Comparison of ENCODE assay signal across 9 mouse cellular contexts in genomic region chr7:132600026-132600425, GRCm38 (mm10). TPM values are rescaled to one million over a fixed set of nuclear protein-coding genes. Genes with fewer than 3 reads are reported as not detected.
DNase-seq lines count a peak whose midpoint lies in the region; ATAC-seq and TF ChIP-seq lines count a peak whose summit lies in the region.
"Had no signal": no experiment of that assay in that cellular context is flagged by ENCODE, and none has a peak within 500 bp of the region (broad histone marks: within the 10 kb centered on the region; RNA-seq: fewer than 3 reads in every experiment).

No protein-coding gene starts in this region.

- no peak for TF ChIP-seq CTCF in ES-Bruce4 (IDR thresholded peaks at IDR 0.05; ENCODE audit: low read depth, low read length)

- intact Hi-C loops in heart, postnatal 14 days (cut with DNase I): no loop called here
- intact Hi-C loops in left cerebral cortex, postnatal 14 days (cut with DNase I): no loop called here
- intact Hi-C loops in gastrocnemius, postnatal 36 days (cut with DNase I): no loop called here

- 2% methylated on average over 9 of the region's 9 CpGs for WGBS in heart, embryonic 12.5 days
- 0% methylated on average over 9 of the region's 9 CpGs for WGBS in hindbrain, embryonic 10.5 days
- under 1% methylated on average over 9 of the region's 9 CpGs for WGBS in midbrain, embryonic 10.5 days

- peak overlapping the region; percentile 96 for H3K4me2 ChIP-seq in heart, embryonic 12.5 days

- no peak for TF ChIP-seq EP300 in ES-Bruce4 (IDR thresholded peaks at IDR 0.05; ENCODE audit: insufficient read depth, low read depth, low read length)

- TF ChIP-seq POLR2A in ES-Bruce4 (IDR thresholded peaks at IDR 0.05; ENCODE audit: insufficient read depth, low read length): no peak

- no peaks in the 10 kb centered on the region for H3K36me3 ChIP-seq in heart, embryonic 12.5 days
- H3K36me3 ChIP-seq in ES-Bruce4 (ENCODE audit: control insufficient read depth, insufficient read depth, low read length, poor library complexity, severe bottlenecking): no peaks in the 10 kb centered on the region
- no peaks in the 10 kb centered on the region for H3K36me3 ChIP-seq in hindbrain, embryonic 10.5 days
- H3K36me3 ChIP-seq in midbrain, embryonic 10.5 days: no peaks in the 10 kb centered on the region

- H3K4me3 ChIP-seq in heart, embryonic 12.5 days: peak overlapping the region; percentile 55
- H3K4me3 ChIP-seq in ES-Bruce4 (ENCODE audit: low read depth, low read length): peak overlapping the region; percentile 27
- peak overlapping the region; percentile 56 for H3K4me3 ChIP-seq in hindbrain, embryonic 10.5 days
- peak overlapping the region; percentile 61 for H3K4me3 ChIP-seq in midbrain, embryonic 10.5 days

- no peak for ATAC-seq in heart, embryonic 12.5 days (ENCODE audit: insufficient number of reproducible peaks, low FRiP score)

- H3K27me3 ChIP-seq in heart, embryonic 12.5 days (replicated peaks): peaks cover 85% of the 10 kb centered on the region
- H3K27me3 ChIP-seq in ES-Bruce4 (ENCODE audit: control insufficient read depth, insufficient read depth, low read length, poor library complexity, severe bottlenecking): peaks cover 28% of the 10 kb centered on the region
- peaks cover 100% of the 10 kb centered on the region for H3K27me3 ChIP-seq in hindbrain, embryonic 10.5 days (ENCODE audit: insufficient read depth, poor library complexity, severe bottlenecking)
- peaks cover 99% of the 10 kb centered on the region for H3K27me3 ChIP-seq in midbrain, embryonic 10.5 days (ENCODE audit: low read depth, poor library complexity, severe bottlenecking)

- no peak overlapping the region for H3K27ac ChIP-seq in heart, embryonic 12.5 days (ENCODE audit: poor library complexity, severe bottlenecking)
- H3K27ac ChIP-seq in ES-Bruce4 (ENCODE audit: insufficient read depth, low read length): no peak overlapping the region
- H3K27ac ChIP-seq in hindbrain, embryonic 10.5 days: no peak overlapping the region
- H3K27ac ChIP-seq in midbrain, embryonic 10.5 days (replicated peaks): no peak overlapping the region

- H3K9me3 ChIP-seq in heart, embryonic 12.5 days (replicated peaks): no peaks in the 10 kb centered on the region
- H3K9me3 ChIP-seq in ES-Bruce4 (replicated peaks; ENCODE audit: control insufficient read depth, insufficient read depth, low read length, poor library complexity, severe bottlenecking): no peaks in the 10 kb centered on the region
- no peaks in the 10 kb centered on the region for H3K9me3 ChIP-seq in hindbrain, embryonic 10.5 days
- no peaks in the 10 kb centered on the region for H3K9me3 ChIP-seq in midbrain, embryonic 10.5 days (replicated peaks)

- no peak overlapping the region; the same call in 1 of the 2 replicates for H3K9ac ChIP-seq in heart, embryonic 12.5 days
- H3K9ac ChIP-seq in ES-Bruce4 (ENCODE audit: low read depth, poor library complexity, severe bottlenecking): no peak overlapping the region

- H3K4me1 ChIP-seq in heart, embryonic 12.5 days (replicated peaks): peaks cover 24% of the 10 kb centered on the region
- no peaks in the 10 kb centered on the region for H3K4me1 ChIP-seq in ES-Bruce4 (ENCODE audit: control insufficient read depth, insufficient read depth, low read length)
- peaks cover 53% of the 10 kb centered on the region for H3K4me1 ChIP-seq in hindbrain, embryonic 10.5 days (replicated peaks)
- H3K4me1 ChIP-seq in midbrain, embryonic 10.5 days: peaks cover 62% of the 10 kb centered on the region

- no peak for DNase-seq in heart, postnatal 14 days
- no peak for DNase-seq in hindbrain, embryonic 10.5 days (ENCODE audit: low spot score)
- DNase-seq in midbrain, embryonic 10.5 days (ENCODE audit: low spot score): no peak
- no peak for DNase-seq in ovary, adult 18-20 months (ENCODE audit: low spot score)
- no peak for DNase-seq in left cerebral cortex, postnatal 14 days (ENCODE audit: low spot score in 2 of 2)
- no peak for DNase-seq in gastrocnemius, postnatal 36 days

RNA-seq across cellular contexts. Expression of gene Nkx1-2, which starts 0.6 kb away (rescaled TPM):
- polyA plus RNA-seq in heart, embryonic 12.5 days (2016; fragmentation: Nextera tagmentation; extraction: Ambion mirVana): not detected in 2 replicates
- total RNA-seq in heart, postnatal 14 days (2021): not detected
- 0.20 TPM in 1 of 2 replicates, not detected in the other for polyA plus RNA-seq in ES-Bruce4 (2011; ENCODE audit: insufficient read depth, insufficient read length, low read depth, missing spikeins)
- 1.1 and 1.3 TPM in 2 replicates for polyA plus RNA-seq in hindbrain, embryonic 10.5 days (2016; fragmentation: Nextera tagmentation; extraction: Ambion mirVana)
- 0.80 and 1.6 TPM in 2 replicates for polyA plus RNA-seq in midbrain, embryonic 10.5 days (2016; fragmentation: Nextera tagmentation; extraction: Ambion mirVana)
- not detected for total RNA-seq in left cerebral cortex, postnatal 14 days (2021)
- not detected for total RNA-seq in gastrocnemius, postnatal 36 days (2021)
- polyA plus RNA-seq: C2C12 had no signal

RNA-seq across cellular contexts. Expression of gene Lhpp, which starts 10.4 kb away (rescaled TPM):
- polyA plus RNA-seq in heart, embryonic 12.5 days (2016; fragmentation: Nextera tagmentation; extraction: Ambion mirVana): 23.5 and 23.6 TPM in 2 replicates
- 10 to 100 TPM; 12.9 to 13.6 TPM for total RNA-seq in heart, postnatal 14 days (2021)
- polyA plus RNA-seq in ES-Bruce4 (2011; ENCODE audit: insufficient read depth, insufficient read length, low read depth, missing spikeins): 5.6 and 6.1 TPM in 2 replicates
- polyA plus RNA-seq in hindbrain, embryonic 10.5 days (2016; fragmentation: Nextera tagmentation; extraction: Ambion mirVana): 18.0 and 18.9 TPM in 2 replicates
- 20.5 and 20.7 TPM in 2 replicates for polyA plus RNA-seq in midbrain, embryonic 10.5 days (2016; fragmentation: Nextera tagmentation; extraction: Ambion mirVana)
- total RNA-seq in left cerebral cortex, postnatal 14 days (2021): 10 to 100 TPM; 20.5 to 21.8 TPM
- total RNA-seq in gastrocnemius, postnatal 36 days (2021): 10 to 100 TPM; 12.9 to 13.2 TPM

RNA-seq across cellular contexts. Expression of gene Oat, which starts 23.8 kb away (rescaled TPM):
- polyA plus RNA-seq in heart, embryonic 12.5 days (2016; fragmentation: Nextera tagmentation; extraction: Ambion mirVana): 161 and 163 TPM in 2 replicates
- 100 to 1,000 TPM; 120 to 122 TPM for total RNA-seq in heart, postnatal 14 days (2021)
- polyA plus RNA-seq in ES-Bruce4 (2011; ENCODE audit: insufficient read depth, insufficient read length, low read depth, missing spikeins): 38.8 and 43.8 TPM in 2 replicates
- 121 and 139 TPM in 2 replicates for polyA plus RNA-seq in hindbrain, embryonic 10.5 days (2016; fragmentation: Nextera tagmentation; extraction: Ambion mirVana)
- polyA plus RNA-seq in midbrain, embryonic 10.5 days (2016; fragmentation: Nextera tagmentation; extraction: Ambion mirVana): 144 and 145 TPM in 2 replicates
- total RNA-seq in left cerebral cortex, postnatal 14 days (2021): 10 to 100 TPM; 74.4 to 75.7 TPM
- total RNA-seq in gastrocnemius, postnatal 36 days (2021): 100 to 1,000 TPM; 129 to 144 TPM
